Mouse (Mus musculus) lung, postnatal 0 days (tissue): ENCODE data around the gene Pde4d. TPM values are rescaled to one million over a fixed set of nuclear protein-coding genes. Genes with fewer than 3 reads are reported as not detected.

Experiments
- ATAC-seq: fragments of 200-750 bp; cut with Nextera tagmentation; 2 replicates; pipeline ENCODE4 v1.8.0; 2017; ENCODE audit warnings: moderate library complexity
- DNase-seq: peaks from one replicate; pipeline ENCODE4 v3.0.0-alpha.2; 2016; ENCODE audit warnings: low spot score
- H3K27ac ChIP-seq: fragments of 300-500 bp; sonication (generic); 2 replicates; pipeline ENCODE4 v1.5.1; 2014; ENCODE audit warnings: antibody characterized with exemption, mild to moderate bottlenecking, low read length, mixed read lengths
- H3K27me3 ChIP-seq: fragments of 300-500 bp; sonication (generic); replicated peaks from 2 replicates; pipeline ENCODE4 v1.6.1; 2014; ENCODE audit warnings: low read length, mixed read lengths; ENCODE audit not compliant: insufficient read depth
- H3K36me3 ChIP-seq: fragments of 300-500 bp; sonication (generic); 2 replicates; pipeline ENCODE4 v1.6.1; 2014; ENCODE audit warnings: low read length, mixed read lengths; ENCODE audit not compliant: insufficient read depth
- H3K4me1 ChIP-seq: fragments of 300-500 bp; sonication (generic); 2 replicates; pipeline ENCODE4 v1.6.1; 2014; ENCODE audit warnings: antibody characterized with exemption, low read depth, low read length, mixed read lengths; ENCODE audit not compliant: insufficient read depth
- H3K4me2 ChIP-seq: fragments of 300-500 bp; sonication (generic); replicated peaks from 2 replicates; pipeline ENCODE4 v1.6.1; 2014; ENCODE audit warnings: low read depth, mild to moderate bottlenecking, low read length, moderate library complexity, mixed read lengths
- H3K4me3 ChIP-seq: fragments of 300-500 bp; sonication (generic); 2 replicates; pipeline ENCODE4 v1.5.1; 2014; ENCODE audit warnings: low read depth, low read length
- H3K9ac ChIP-seq: fragments of 300-500 bp; sonication (generic); replicated peaks from 2 replicates; pipeline ENCODE4 v1.6.1; 2014; ENCODE audit warnings: low read depth, mild to moderate bottlenecking
- H3K9me3 ChIP-seq: fragments of 300-500 bp; sonication (generic); 2 replicates; pipeline ENCODE4 v1.6.1; 2016; ENCODE audit warnings: low read length, mixed read lengths
- CTCF ChIP-seq: IDR thresholded peaks from 2 replicates; pipeline ENCODE4 v1.5.1; 2016; ENCODE audit warnings: antibody characterized with exemption, mild to moderate bottlenecking
- EP300 ChIP-seq: IDR thresholded peaks from 2 replicates; pipeline ENCODE4 v1.6.1; 2016; ENCODE audit warnings: antibody characterized with exemption, mild to moderate bottlenecking, control low read depth
- WGBS: fragments of 180-500 bp; shearing (Covaris S2); extraction: QIAGEN DNeasy Blood & Tissue Kit; methylation state at CpG from one replicate; pipeline ENCODE4 v1.1.7; 2014; 5-methylcytosine and 5-hydroxymethylcytosine counted together
- polyA plus RNA-seq: library from polyadenylated mRNA; unstranded; fragments of >200 nt; fragmentation: Nextera tagmentation; extraction: Ambion mirVana; gene quantifications from 2 replicates; pipeline ENCODE4 v1.2.1, GENCODE M21; 2015

Pde4d gene
- polyA plus RNA-seq, 1 experiment from 2014 or later, result 19.7 TPM

- TF ChIP-seq CTCF (no peak), EP300 (no peak)
- ATAC-seq (no peak), DNase-seq (no peak)
- no peak overlapping the region for H3K4me3 ChIP-seq
- no peak overlapping the region for H3K9ac ChIP-seq
- WGBS, result 55% methylated on average over 8 of the region's 8 CpGs
- H3K36me3 ChIP-seq, result no peaks in the 10 kb centered on the region
- no peaks in the 10 kb centered on the region for H3K4me1 ChIP-seq
- H3K9me3 ChIP-seq, result no peaks in the 10 kb centered on the region
- no peaks in the 10 kb centered on the region for H3K27me3 ChIP-seq
- H3K27ac ChIP-seq, result no peak overlapping the region
- H3K4me2 ChIP-seq, result no peak overlapping the region
Measured at GRCm38 (mm10) chr13:109918631-109919030, 1468.9 kb downstream of the Pde4d start.

GRCm38 (mm10) chr13:109920256-109920655 is 1470.5 kb downstream of the Pde4d start:
- Histone ChIP-seq H3K9me3 (no peaks in the 10 kb centered on the region), H3K27me3 (no peaks in the 10 kb centered on the region), H3K4me3 (no peak overlapping the region), H3K4me2 (no peak overlapping the region), H3K27ac (no peak overlapping the region), H3K9ac (no peak overlapping the region), H3K4me1 (no peaks in the 10 kb centered on the region), H3K36me3 (no peaks in the 10 kb centered on the region)
- TF ChIP-seq EP300 (no peak), CTCF (no peak)
- no peak for ATAC-seq
- 85% methylated on average over 6 of the region's 6 CpGs for WGBS
- no peak for DNase-seq

- Histone ChIP-seq H3K9me3 (no peaks in the 10 kb centered on the region), H3K4me1 (no peaks in the 10 kb centered on the region), H3K4me3 (no peak overlapping the region), H3K27ac (no peak overlapping the region), H3K4me2 (no peak overlapping the region), H3K27me3 (no peaks in the 10 kb centered on the region), H3K9ac (no peak overlapping the region), H3K36me3 (no peaks in the 10 kb centered on the region)
- TF ChIP-seq CTCF (no peak), EP300 (no peak)
- DNase-seq (no peak), ATAC-seq (no peak)
- 82% methylated on average over 17 of the region's 17 CpGs for WGBS
Measured at GRCm38 (mm10) chr13:109921336-109922038, 1471.7 kb downstream of the Pde4d start.

GRCm38 (mm10) chr13:109922228-109922627 is 1472.5 kb downstream of the Pde4d start:
- no peak overlapping the region for H3K27ac ChIP-seq
- no peaks in the 10 kb centered on the region for H3K36me3 ChIP-seq
- 1% methylated on average over 4 of the region's 4 CpGs for WGBS
- TF ChIP-seq CTCF, result peak; percentile 78
- TF ChIP-seq EP300, result no peak
- no peaks in the 10 kb centered on the region for H3K27me3 ChIP-seq
- ATAC-seq, result peak; percentile 72
- H3K4me3 ChIP-seq, result no peak overlapping the region
- H3K9me3 ChIP-seq, result no peaks in the 10 kb centered on the region
- no peaks in the 10 kb centered on the region for H3K4me1 ChIP-seq
- H3K9ac ChIP-seq, result no peak overlapping the region
- peak; percentile 91 for DNase-seq
- H3K4me2 ChIP-seq, result no peak overlapping the region

GRCm38 (mm10) chr13:109922782-109923181 is 1473.0 kb downstream of the Pde4d start:
- no peak for TF ChIP-seq EP300
- TF ChIP-seq CTCF, result no peak
- no peak overlapping the region for H3K9ac ChIP-seq
- H3K27me3 ChIP-seq, result no peaks in the 10 kb centered on the region
- H3K27ac ChIP-seq, result no peak overlapping the region
- no peaks in the 10 kb centered on the region for H3K9me3 ChIP-seq
- H3K36me3 ChIP-seq, result no peaks in the 10 kb centered on the region
- no peaks in the 10 kb centered on the region for H3K4me1 ChIP-seq
- H3K4me2 ChIP-seq, result no peak overlapping the region
- WGBS, result 61% methylated on average over 12 of the region's 12 CpGs
- ATAC-seq (no peak), DNase-seq (no peak)
- no peak overlapping the region for H3K4me3 ChIP-seq

- TF ChIP-seq EP300 (no peak), CTCF (no peak)
- H3K4me3 ChIP-seq, result no peak overlapping the region
- H3K4me2 ChIP-seq, result no peak overlapping the region
- DNase-seq (no peak), ATAC-seq (no peak)
- H3K9me3 ChIP-seq, result no peaks in the 10 kb centered on the region
- H3K9ac ChIP-seq, result no peak overlapping the region
- H3K36me3 ChIP-seq, result no peaks in the 10 kb centered on the region
- no peaks in the 10 kb centered on the region for H3K4me1 ChIP-seq
- no peaks in the 10 kb centered on the region for H3K27me3 ChIP-seq
- WGBS, result 90% methylated on average over 15 of the region's 15 CpGs
- no peak overlapping the region for H3K27ac ChIP-seq
Measured at GRCm38 (mm10) chr13:109924771-109925170, 1475.0 kb downstream of the Pde4d start.
